Mouse (Mus musculus): ENCODE data around the gene Trem1.

The Trem1 gene

DNA sequence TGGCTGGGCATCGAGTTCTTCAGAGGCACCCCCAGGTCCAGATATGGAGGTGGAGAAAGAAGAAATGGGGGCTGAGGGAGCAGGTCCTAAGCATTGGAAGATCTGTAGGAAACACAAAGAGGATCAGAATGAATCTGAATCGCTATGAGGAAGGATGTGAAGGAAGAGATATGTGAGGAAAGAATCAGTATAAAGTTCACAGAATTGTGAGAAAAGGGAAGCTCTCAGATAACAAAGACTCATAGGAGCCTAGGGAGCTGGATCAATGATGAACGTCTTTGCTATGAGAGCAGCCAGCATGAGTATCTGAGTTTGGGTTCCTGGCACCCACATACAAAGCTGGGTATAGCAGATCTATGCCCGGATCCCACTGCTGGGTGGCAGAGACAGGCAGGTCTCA is 37.3 kb downstream of the Trem1 start:
- DNase-seq: no peak

DNA sequence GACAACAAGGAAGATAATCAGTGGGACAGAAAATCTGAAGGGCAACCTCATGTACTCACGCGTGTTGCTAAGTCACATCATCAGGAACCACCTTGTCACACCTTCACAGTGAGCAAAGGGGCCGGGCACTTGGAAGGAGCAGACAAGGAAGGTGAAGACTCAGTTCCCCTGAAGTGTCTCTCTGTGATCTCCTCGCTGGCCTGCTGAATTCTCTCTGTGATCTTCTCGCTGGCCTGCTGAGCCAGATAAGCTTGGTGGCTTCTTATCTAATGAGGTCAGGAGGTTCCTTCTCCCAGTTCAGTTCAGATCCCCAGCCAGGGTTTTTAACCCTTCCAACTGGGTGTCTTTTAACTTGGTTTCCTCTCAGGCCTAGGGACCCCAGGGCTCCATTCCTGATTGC is 39.6 kb downstream of the Trem1 start:
- no peak for DNase-seq

DNA sequence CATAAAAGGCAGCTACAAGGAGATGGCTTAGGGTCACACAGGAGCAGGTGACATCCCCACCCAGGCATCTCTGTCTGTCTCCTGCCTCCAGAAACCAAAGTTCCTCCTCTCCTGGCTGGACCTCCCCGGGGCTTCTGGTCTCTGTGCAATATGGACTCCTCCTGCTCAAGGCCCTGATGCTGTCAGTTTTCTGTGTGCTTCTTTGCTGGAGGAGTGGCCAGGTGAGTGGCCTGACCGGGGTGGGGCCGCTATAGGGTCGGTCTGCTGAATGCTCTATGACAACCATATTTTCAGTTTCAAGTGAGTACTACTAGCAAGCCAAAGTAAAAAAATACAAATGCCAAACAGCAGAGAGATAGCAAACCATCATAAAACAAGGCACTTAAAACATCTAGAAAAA is 40.0 kb downstream of the Trem1 start:
- DNase-seq: no peak

DNA sequence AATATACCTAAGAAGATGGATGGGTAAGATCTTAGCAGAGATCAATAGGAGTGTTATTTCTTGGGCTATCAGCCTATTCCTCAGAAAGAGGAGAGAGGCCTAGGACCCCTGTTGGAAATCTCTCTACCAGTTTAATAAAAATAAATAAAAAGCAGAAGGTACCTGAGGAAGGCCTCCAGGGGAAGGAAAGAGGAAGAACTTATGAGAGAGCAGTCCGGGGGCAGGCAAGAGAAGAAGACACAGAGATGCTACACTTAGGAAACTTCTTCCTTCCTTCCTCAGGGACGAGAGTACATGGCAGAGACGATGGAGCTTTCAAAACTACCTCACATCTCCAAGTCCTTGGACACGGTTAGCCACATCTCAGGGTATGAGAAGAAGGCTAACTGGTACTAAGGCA is 41.5 kb downstream of the Trem1 start:
- no peak for DNase-seq

DNA sequence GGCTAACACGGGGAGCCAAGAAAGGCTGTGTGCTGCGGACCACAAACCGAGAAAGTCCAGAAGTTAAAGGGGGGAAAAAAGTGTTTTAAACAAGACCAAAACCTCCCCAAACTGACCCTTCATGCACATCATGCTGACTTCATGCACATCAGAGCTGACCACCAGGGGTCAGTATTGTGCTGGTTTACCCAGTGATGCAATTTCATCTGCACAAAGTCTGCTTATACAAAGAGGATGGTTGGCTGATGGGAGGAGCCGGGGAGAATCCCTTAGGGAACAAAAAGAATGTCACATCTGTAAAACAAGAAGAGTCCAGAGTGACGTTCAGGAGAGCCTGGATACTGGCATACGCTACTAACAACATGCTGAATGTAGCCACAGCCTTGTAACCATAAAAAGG is 42.3 kb downstream of the Trem1 start:
- peak; percentile 36 to 80 for DNase-seq

DNA sequence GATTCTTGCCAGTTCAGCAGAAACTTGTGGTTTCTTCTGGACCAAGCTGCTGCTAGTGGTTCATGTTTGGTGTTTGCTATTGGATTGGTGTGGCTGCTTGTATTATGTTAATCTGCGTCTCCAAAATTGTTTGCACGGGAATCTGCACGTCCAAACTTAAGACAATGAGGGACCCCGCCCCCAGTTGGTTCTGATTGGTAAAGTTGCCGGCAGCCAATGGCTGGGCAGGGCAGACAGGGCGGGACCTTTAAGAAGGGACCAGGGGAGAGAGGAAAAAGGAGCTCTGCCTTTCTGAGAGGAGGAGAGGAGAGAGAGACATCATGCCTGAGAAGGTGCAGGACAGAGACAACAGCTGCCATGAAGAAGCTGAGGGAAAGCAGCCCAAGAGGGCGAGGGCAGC is 43.2 kb downstream of the Trem1 start:
- no peak for DNase-seq

DNA sequence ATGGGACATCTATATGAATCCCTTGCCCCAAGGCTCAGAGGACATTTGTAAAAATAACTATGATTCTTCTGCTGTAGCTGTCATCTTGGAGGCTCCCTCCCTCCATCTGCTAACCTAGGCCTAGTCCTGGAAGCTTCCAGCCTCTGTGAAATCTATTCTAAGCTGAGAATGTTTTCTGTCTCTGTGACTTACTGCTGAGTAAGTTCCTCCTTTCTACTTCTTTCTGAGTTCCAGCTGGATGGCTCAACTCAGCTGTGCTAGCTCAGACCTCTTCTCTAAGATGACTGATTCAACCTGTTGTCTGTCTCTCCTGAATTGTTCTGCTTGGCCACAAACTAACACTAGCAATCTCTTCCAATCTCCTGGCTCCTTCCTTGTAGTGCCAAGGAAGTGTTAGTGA is 45.8 kb downstream of the Trem1 start:
- no peak for DNase-seq

DNA sequence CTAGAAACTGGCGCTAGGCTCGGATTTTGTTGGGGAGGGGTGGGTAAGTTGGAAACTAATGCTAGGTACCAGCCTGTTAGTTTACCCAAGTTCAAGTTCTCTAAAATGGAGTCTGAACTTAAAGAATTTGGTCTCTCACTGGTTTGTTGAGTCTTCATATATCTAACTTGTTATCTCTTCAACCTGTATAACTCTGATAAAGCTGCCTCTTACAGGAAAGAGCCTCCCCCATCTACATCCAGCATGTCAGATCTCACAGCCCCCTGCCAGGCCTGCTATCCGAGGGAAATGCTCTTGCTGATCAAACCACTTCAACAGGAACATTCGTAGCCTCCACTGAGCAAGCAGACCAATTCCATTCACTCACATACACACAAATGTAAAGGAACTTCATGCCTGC is 46.4 kb downstream of the Trem1 start:
- DNase-seq: no peak

DNA sequence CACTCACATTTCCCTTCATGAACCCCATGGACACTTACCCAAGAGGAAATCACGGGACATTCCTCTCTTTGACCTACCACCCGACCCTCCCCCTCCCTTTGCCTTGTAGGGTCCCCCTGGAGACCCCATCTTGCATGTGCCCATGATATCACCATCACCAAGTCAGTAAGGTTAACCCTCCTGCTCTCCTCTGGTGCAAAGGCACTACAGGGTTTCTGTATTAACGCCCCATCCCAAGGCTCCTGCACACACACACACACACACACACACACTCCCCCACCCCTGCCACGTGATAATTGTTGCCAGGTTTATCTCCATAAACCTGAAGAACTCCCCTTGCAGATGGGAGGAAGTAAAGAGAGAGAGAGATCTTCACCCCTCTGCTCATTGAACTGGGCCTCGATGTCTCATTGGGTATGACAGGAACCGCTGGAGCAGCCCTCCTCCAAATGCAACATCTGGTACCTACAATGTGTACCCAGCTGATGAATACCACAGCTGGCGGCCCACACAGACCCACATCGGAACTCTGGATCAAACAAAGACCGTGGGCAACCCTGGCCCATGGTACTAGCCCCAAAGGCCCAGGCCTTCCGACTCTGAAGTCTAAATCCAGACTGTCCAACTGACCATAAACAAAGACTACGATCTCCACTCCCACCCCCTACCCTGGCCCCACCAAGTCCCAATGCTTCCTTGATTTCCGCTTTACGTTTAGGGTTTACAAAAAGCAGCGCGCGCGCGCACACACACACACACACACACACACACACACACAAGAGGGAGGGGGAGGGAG is 48.6 kb downstream of the Trem1 start:
- no peak for DNase-seq

DNA sequence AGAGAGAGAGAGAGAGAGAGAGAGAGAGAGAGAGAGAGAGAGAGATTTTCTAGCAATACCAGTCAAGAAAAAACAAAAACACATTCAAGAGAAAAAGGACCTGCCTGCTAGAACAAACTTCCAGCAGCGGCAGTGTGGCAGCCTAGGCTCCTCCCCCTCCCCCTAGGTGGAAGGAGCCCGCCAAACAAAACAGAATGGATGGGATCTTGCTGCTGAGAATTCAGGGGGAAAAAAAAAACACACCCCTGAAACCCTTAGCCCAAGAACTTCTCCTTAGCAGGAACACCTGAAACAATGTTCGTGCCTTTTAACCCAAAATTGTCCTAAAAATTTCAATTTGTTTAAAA is 49.1 kb downstream of the Trem1 start:
- no peak for DNase-seq

DNA sequence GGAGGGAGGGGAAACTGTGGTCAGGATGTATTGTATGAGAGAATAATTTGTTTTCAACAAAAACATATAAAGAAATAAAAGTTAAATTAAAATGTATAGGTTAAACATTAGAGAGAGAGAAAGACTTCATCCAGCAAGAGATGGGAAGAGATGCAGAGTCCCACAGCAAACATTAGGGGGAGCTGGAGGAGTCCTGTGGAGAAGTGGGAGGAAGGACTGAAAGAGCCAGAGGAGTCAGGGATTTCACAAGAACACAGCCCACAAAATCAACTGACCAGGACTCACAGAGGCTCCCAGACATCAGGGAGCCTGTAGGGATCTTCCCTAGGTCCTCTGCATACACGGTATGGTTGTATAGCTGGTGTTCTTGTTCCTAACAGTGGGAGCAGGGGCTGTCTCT is 54.2 kb downstream of the Trem1 start:
- DNase-seq: no peak

DNA sequence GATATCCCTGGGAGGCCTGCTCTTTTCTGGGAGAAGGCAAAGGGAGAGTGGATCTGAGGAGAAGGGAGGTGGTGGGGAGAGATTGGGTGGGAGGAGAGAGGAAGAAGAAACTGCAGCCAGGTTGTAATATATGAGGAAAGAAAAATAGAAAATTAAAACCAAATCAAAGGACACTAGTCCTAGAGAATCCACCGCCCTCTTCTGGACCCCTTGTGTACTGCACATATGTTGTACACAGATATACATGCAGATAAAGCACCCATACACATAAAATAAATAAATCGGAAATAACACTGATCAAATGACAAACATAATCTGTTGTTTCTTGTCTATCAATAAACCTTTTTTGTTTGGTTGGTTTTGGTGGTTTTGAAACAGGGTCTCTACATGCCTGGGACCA is 54.7 kb downstream of the Trem1 start:
- no peak for DNase-seq

DNA sequence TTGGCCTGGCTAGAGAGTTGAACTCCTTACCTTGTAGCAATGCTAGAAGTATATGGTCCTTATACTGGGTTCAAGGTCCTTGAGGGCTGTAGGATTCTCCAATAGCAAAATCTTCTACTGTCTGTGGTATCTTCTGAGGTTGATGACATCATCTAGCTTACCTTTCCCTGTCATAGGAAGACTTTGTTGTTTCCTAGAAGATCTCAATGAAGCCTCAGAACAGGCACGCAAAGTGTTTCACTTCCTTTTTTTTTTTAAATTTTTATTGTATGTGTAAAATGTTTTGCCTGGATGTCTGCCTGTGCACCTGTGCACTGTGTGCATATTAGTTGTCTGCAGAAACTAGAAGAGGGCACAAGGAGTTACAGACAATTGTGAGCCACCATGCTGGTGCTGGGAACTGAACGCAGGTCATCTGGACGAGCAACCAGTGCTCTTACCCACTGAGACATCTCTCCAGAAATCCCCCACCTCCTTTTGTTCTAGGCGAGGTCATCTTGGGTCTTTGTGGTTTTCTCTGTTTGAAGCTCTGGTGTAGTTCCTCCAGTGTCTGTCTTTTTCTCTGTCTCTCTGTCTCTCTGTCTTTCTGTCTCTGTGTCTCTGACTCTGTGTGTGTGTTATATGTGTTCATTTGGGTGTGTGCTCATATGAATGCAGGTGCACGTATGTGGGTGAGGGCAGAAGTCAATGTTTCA is 61.1 kb downstream of the Trem1 start:
- DNase-seq: no peak
